Mouse (Mus musculus) cerebellum, adult 2 months (tissue): ENCODE data around the gene Bmp2k.

Experiments used
- CTCF ChIP-seq: fragments of 200-500 bp; IDR thresholded peaks from 2 replicates; pipeline ENCODE4 v1.5.1; 2011; ENCODE audit warnings: low read depth, mild to moderate bottlenecking, control low read depth, low read length, moderate library complexity, borderline replicate concordance; ENCODE audit not compliant: insufficient read depth
- POLR2A ChIP-seq: fragments of 200-500 bp; IDR thresholded peaks from 2 replicates; pipeline ENCODE4 v1.6.1; 2011; ENCODE audit warnings: low read length, control low read depth, borderline replicate concordance; ENCODE audit not compliant: insufficient read depth

DNA sequence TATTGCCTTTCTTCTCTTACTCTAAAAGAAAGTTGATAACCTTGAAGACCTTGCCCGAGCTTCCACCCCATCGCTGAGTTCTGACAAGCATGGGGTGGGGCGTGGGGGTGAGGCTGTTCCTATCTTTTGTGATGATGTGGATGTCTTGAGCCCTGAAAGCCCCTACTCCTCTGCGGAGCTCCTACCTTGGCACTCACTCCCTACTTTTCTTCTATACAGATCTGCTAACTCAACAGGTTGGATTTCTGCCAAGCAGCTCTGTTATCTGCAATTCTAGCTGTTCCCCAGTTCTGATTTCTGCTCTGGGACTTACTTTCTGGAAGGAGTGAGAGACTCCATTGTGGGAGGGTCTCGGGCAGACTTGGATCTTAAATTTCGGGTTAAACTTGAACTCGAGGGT is 14.3 kb upstream of the Bmp2k start:
- TF ChIP-seq CTCF, result no peak
- TF ChIP-seq POLR2A, result no peak
